Mouse (Mus musculus) CH12.LX (cell line): ENCODE results near the gene Nrros.

ENCODE experiments used
- CTCF ChIP-seq, 2 experiments: IDR thresholded peaks in 1 of 2; conservative IDR thresholded peaks in 1 of 2; 2 replicates each; pipeline ENCODE4 v1.5.1; 2011 to 2012; ENCODE audit warnings: low read depth in 2 of 2, low read length in 2 of 2, improper control_type of control experiment in 1 of 2, inconsistent platforms in 1 of 2, mild to moderate bottlenecking in 1 of 2, moderate library complexity in 1 of 2
- E2F4 ChIP-seq: IDR thresholded peaks from 2 replicates; pipeline ENCODE4 v1.6.1; 2011; ENCODE audit warnings: low read depth, low read length, improper control_type of control experiment; ENCODE audit not compliant: insufficient replicate concordance
- EP300 ChIP-seq: IDR thresholded peaks from 2 replicates; pipeline ENCODE4 v1.6.1; 2011; ENCODE audit warnings: low read length, improper control_type of control experiment
- MAFK ChIP-seq: IDR thresholded peaks from 2 replicates; pipeline ENCODE4 v1.6.1; 2011; ENCODE audit warnings: low read length, improper control_type of control experiment; ENCODE audit not compliant: insufficient replicate concordance
- MAX ChIP-seq: IDR thresholded peaks from 2 replicates; pipeline ENCODE4 v1.6.1; 2011; ENCODE audit warnings: low read length, improper control_type of control experiment
- MEF2A ChIP-seq: IDR thresholded peaks from 2 replicates; pipeline ENCODE4 v1.6.1; 2014; ENCODE audit warnings: low read depth, mild to moderate bottlenecking, inconsistent platforms, low read length, improper control_type of control experiment, borderline replicate concordance
- POLR2A ChIP-seq: IDR thresholded peaks from 2 replicates; pipeline ENCODE4 v1.6.1; 2011; ENCODE audit warnings: low read depth, mild to moderate bottlenecking, improper control_type of control experiment, low read length
- POLR2AphosphoS2 ChIP-seq: IDR thresholded peaks from 2 replicates; pipeline ENCODE4 v1.6.1; 2011; ENCODE audit warnings: low read depth, low read length, improper control_type of control experiment
- RAD21 ChIP-seq: IDR thresholded peaks from 2 replicates; pipeline ENCODE4 v1.6.1; 2011; ENCODE audit warnings: low read depth, mild to moderate bottlenecking, low read length, improper control_type of control experiment, moderate library complexity
- TBP ChIP-seq: conservative IDR thresholded peaks from 2 replicates; pipeline ENCODE4 v1.6.1; 2011; ENCODE audit warnings: low read depth, low read length, improper control_type of control experiment
- UBTF ChIP-seq: IDR thresholded peaks from 2 replicates; pipeline ENCODE4 v1.6.1; 2012; ENCODE audit warnings: low read depth, mild to moderate bottlenecking, inconsistent platforms, low read length, improper control_type of control experiment, moderate library complexity
- USF1 ChIP-seq: IDR thresholded peaks from 2 replicates; pipeline ENCODE4 v1.6.1; 2014; ENCODE audit warnings: low read depth, mild to moderate bottlenecking, inconsistent platforms, low read length, improper control_type of control experiment
- ZC3H11A ChIP-seq: IDR thresholded peaks from 2 replicates; pipeline ENCODE4 v1.6.1; 2012; ENCODE audit warnings: low read depth, mild to moderate bottlenecking, inconsistent platforms, low read length, improper control_type of control experiment

GRCm38 (mm10) chr16:32167819-32168545, 2.6 kb upstream of the Nrros start:
- TF ChIP-seq EP300 (no peak), ZC3H11A (no peak), USF1 (no peak), POLR2A (no peak), E2F4 (no peak), MEF2A (no peak), UBTF (no peak), MAX (no peak), RAD21 (no peak), TBP (no peak), POLR2AphosphoS2 (no peak), CTCF (conservative IDR thresholded peaks at IDR 0.05 in 1 of 2, IDR thresholded peaks at IDR 0.05 in 1 of 2; ENCODE audit: low read depth in 2 of 2, low read length in 2 of 2) (no peak), MAFK (no peak)
